ENCODE assay signal across 7 mouse cellular contexts in the genomic region with DNA sequence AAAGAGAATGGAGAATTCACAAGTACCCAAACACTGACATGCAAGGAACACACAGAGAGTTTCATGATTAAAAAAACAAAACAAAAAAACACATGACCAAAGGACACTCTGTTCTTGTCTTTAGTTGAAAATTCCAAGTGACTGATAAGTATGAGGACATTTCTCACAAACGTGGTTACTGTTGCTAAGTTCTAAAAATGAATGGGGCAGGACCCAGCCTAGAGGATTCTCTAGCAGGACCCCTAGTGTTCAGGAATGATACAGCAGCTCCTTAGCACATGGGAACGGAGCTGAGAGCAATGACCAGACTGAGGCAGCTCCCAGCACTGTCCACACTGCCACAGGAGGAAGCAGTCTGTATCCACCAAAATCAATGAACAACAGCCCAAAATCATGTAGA. TPM values are rescaled to one million over a fixed set of nuclear protein-coding genes. Genes with fewer than 3 reads are reported as not detected.
DNase-seq lines count a peak whose midpoint lies in the region; ATAC-seq lines count a peak whose summit lies in the region.

No protein-coding gene starts in this region.

- peak; percentile 62 for DNase-seq in ovary, adult 18-20 months (ENCODE audit: low spot score)
- DNase-seq in ovary, postnatal 10 days (ENCODE audit: low spot score), result no peak
- DNase-seq in adrenal gland, postnatal 10 days, result peak; percentile 76
- peak; percentile 33 for DNase-seq in liver
- DNase-seq in ovary, postnatal 36 days (ENCODE audit: low spot score), result peak; percentile 30

- ATAC-seq in erythroblast, adult 5-6 weeks (replicated peaks; ENCODE audit: low FRiP score, poor library complexity, severe bottlenecking), result peak; percentile 69
- ATAC-seq in hematopoietic stem cell, adult 5-6 weeks (replicated peaks in 1 of 2; ENCODE audit: insufficient read depth in 1 of 2, low FRiP score in 2 of 2, low TSS enrichment in 1 of 2, low read depth in 1 of 2, poor library complexity in 2 of 2, severe bottlenecking in 2 of 2), result peak; percentile 56 to 83

RNA-seq across cellular contexts. Expression of a gene that starts 26.6 kb away (rescaled TPM):
- 10 to 100 TPM; 29.1 to 31.0 TPM for total RNA-seq in adrenal gland, postnatal 10 days (2021)
- 1.3 TPM in 1 of 2 replicates, not detected in the other for total RNA-seq in erythroblast, adult 5-6 weeks (2015; ENCODE audit: low replicate concordance)
- total RNA-seq in erythroblast, adult 5-6 weeks (2017; ENCODE audit: low replicate concordance), result 0.34 and 2.0 TPM in 2 replicates
- total RNA-seq in hematopoietic stem cell, adult 5-6 weeks (2017), result 5.6 and 8.8 TPM in 2 replicates
